Mouse (Mus musculus) heart, postnatal 0 days (tissue): Measurements from ENCODE around the gene Rptor.

Experiments used
- CTCF ChIP-seq: IDR thresholded peaks from 2 replicates; pipeline ENCODE4 v1.5.1; 2016; ENCODE audit warnings: antibody characterized with exemption, control low read depth, low read depth
- EP300 ChIP-seq: IDR thresholded peaks from 2 replicates; pipeline ENCODE4 v1.6.1; 2016; ENCODE audit warnings: antibody characterized with exemption, low read depth

- no peak for TF ChIP-seq CTCF
- TF ChIP-seq EP300 = no peak
These were observed 87.2 kb downstream of the Rptor start for GRCm38 (mm10) chr11:119689936-119690335.
